Comparison of ENCODE assay signal across 13 mouse cellular contexts in the genomic region with DNA sequence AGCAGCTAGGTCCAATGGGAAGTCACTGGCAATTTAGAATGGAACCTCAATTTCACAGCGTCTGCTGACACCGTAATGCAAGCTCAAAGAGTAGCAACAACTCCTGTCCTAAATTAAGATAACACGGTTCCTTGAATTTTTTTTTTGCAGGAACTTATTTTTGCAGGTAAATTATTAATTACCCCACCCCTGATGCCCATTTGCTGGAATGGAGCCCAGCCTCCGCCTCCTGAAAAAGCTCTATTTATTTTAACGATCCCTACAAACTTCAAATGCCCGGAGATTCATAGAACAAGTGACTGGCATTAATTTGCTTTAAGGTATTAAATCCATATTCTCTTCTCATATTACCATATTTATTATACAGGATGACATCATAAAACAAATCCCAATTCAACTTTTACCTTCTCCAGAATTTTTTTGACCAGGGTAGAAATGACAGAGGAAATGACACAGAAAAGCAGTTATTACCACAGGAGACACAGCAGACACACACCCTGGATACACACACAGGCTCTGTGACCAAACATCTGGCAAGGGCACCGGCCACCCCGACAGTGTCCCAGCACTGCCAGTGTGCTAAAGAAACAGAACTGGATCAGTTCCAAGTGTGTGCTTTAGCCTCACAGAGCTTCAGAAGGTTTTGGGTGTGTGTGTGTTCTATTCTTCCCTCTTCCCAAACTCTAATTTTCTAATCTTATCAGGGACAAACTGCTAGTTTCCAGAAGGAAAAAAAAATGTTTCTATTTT. TPM values are rescaled to one million over a fixed set of nuclear protein-coding genes. Genes with fewer than 3 reads are reported as not detected.
DNase-seq lines count a peak whose midpoint lies in the region; ATAC-seq lines count a peak whose summit lies in the region.
"Had no signal": no experiment of that assay in that cellular context is flagged by ENCODE, and none has a peak within 500 bp of the region (broad histone marks: within the 10 kb centered on the region; RNA-seq: fewer than 3 reads in every experiment).

No protein-coding gene starts in this region.

- peak overlapping the region; percentile 13; the same call in 1 of the 2 replicates for H3K4me2 ChIP-seq in liver, embryonic 15.5 days
- H3K4me2 ChIP-seq in liver, embryonic 11.5 days, result no peak overlapping the region
- H3K4me2 ChIP-seq in kidney, embryonic 15.5 days, result peak overlapping the region; percentile 10; the same call in 1 of the 2 replicates
- H3K4me2 ChIP-seq: heart, embryonic 12.5 days had no signal

- H3K36me3 ChIP-seq in liver, embryonic 15.5 days (replicated peaks), result peaks cover 29% of the 10 kb centered on the region
- H3K36me3 ChIP-seq in liver, embryonic 11.5 days (ENCODE audit: control insufficient read depth, insufficient read depth, low read length), result peaks cover 6% of the 10 kb centered on the region; the same call in 1 of the 2 replicates
- peaks cover 29% of the 10 kb centered on the region for H3K36me3 ChIP-seq in kidney, embryonic 15.5 days

- H3K9ac ChIP-seq in liver, embryonic 15.5 days, result no peak overlapping the region
- no peak overlapping the region for H3K9ac ChIP-seq in liver, embryonic 11.5 days (ENCODE audit: low read depth, low read length)
- no peak overlapping the region for H3K9ac ChIP-seq in kidney, embryonic 15.5 days
- H3K9ac ChIP-seq: heart, embryonic 12.5 days had no signal

- DNase-seq in adrenal gland, postnatal 10 days, result peak; percentile 45
- DNase-seq in adrenal gland, adult 2 months, result no peak
- no peak for DNase-seq in liver, embryonic 11.5 days (ENCODE audit: low spot score)
- no peak for DNase-seq in frontal cortex, postnatal 25 days (ENCODE audit: low spot score in 2 of 2)
- DNase-seq: cerebellum, postnatal 25 days; heart, postnatal 4 days; lung, adult 2 months; right cerebral cortex, postnatal 25 days had no signal

- H3K4me3 ChIP-seq in liver, embryonic 15.5 days (replicated peaks), result no peak overlapping the region
- H3K4me3 ChIP-seq in liver, embryonic 11.5 days (ENCODE audit: low read depth, low read length), result no peak overlapping the region
- H3K4me3 ChIP-seq in kidney, embryonic 15.5 days (replicated peaks), result no peak overlapping the region
- H3K4me3 ChIP-seq: heart, embryonic 12.5 days had no signal

- H3K27ac ChIP-seq in liver, embryonic 15.5 days (replicated peaks), result peak overlapping the region; percentile 67
- H3K27ac ChIP-seq in liver, embryonic 11.5 days (ENCODE audit: low read depth, low read length), result no peak overlapping the region
- H3K27ac ChIP-seq in kidney, embryonic 15.5 days, result no peak overlapping the region

- H3K27me3 ChIP-seq in liver, embryonic 15.5 days, result no peaks in the 10 kb centered on the region
- H3K27me3 ChIP-seq in liver, embryonic 11.5 days (replicated peaks; ENCODE audit: control insufficient read depth, insufficient read depth, low read length), result no peaks in the 10 kb centered on the region
- no peaks in the 10 kb centered on the region for H3K27me3 ChIP-seq in kidney, embryonic 15.5 days
- H3K27me3 ChIP-seq: heart, embryonic 12.5 days had no signal

- 65% methylated on average over 8 of the region's 8 CpGs for WGBS in liver, embryonic 15.5 days (ENCODE audit: insufficient replicate concordance)
- WGBS in liver, embryonic 11.5 days, result 82% methylated on average over 8 of the region's 8 CpGs
- WGBS in kidney, embryonic 15.5 days, result 59% methylated on average over 8 of the region's 8 CpGs

- ATAC-seq in liver, embryonic 15.5 days (ENCODE audit: insufficient read depth), result peak; percentile 42; the same call in 1 of the 2 replicates
- no peak for ATAC-seq in liver, embryonic 11.5 days (replicated peaks; ENCODE audit: low FRiP score)
- no peak for ATAC-seq in kidney, embryonic 15.5 days (replicated peaks; ENCODE audit: low FRiP score)
- ATAC-seq in megakaryocyte-erythroid progenitor cell, adult 5-6 weeks (replicated peaks; ENCODE audit: low FRiP score, low TSS enrichment, poor library complexity, severe bottlenecking), result peak; percentile 66
- ATAC-seq in CD4-positive, CD25-positive, alpha-beta regulatory T cell, adult 4 months, result no peak

- H3K9me3 ChIP-seq in liver, embryonic 15.5 days (replicated peaks), result no peaks in the 10 kb centered on the region
- no peaks in the 10 kb centered on the region for H3K9me3 ChIP-seq in liver, embryonic 11.5 days (ENCODE audit: control insufficient read depth, low read length)
- H3K9me3 ChIP-seq in kidney, embryonic 15.5 days (replicated peaks), result no peaks in the 10 kb centered on the region
- H3K9me3 ChIP-seq: heart, embryonic 12.5 days had no signal

- peaks cover 45% of the 10 kb centered on the region for H3K4me1 ChIP-seq in liver, embryonic 15.5 days (replicated peaks)
- peaks cover 16% of the 10 kb centered on the region for H3K4me1 ChIP-seq in liver, embryonic 11.5 days (replicated peaks; ENCODE audit: control insufficient read depth, insufficient read depth, low read length)
- H3K4me1 ChIP-seq in kidney, embryonic 15.5 days, result peaks cover 47% of the 10 kb centered on the region

RNA-seq across cellular contexts. Expression of gene Cisd1, which starts 6.4 kb away (rescaled TPM):
- total RNA-seq in adrenal gland, postnatal 10 days (2021), result 100 to 1,000 TPM; 157 to 163 TPM
- total RNA-seq in adrenal gland, adult 2 months (2021), result 100 to 1,000 TPM in 1 of 2 experiments, 10 to 100 TPM in 1; 86.9 to 105 TPM
- polyA plus RNA-seq in adrenal gland, adult 2 months (2012; rRNA removed), result 155 and 161 TPM in 2 replicates
- 60.6 and 66.3 TPM in 2 replicates for polyA plus RNA-seq in liver, embryonic 15.5 days (2015; fragmentation: Nextera tagmentation; extraction: Ambion mirVana)
- polyA plus RNA-seq in liver, embryonic 11.5 days (2014; fragmentation: Nextera tagmentation; extraction: Ambion mirVana), result 129 TPM in 2 replicates
- 131 and 136 TPM in 2 replicates for polyA plus RNA-seq in kidney, embryonic 15.5 days (2015; fragmentation: Nextera tagmentation; extraction: Ambion mirVana)
- total RNA-seq in megakaryocyte-erythroid progenitor cell, adult 5-6 weeks (2014; fragmentation: Nextera tagmentation), result 65.6 and 69.4 TPM in 2 replicates
- 19.8 and 20.6 TPM in 2 replicates for total RNA-seq in megakaryocyte-erythroid progenitor cell, adult 5-6 weeks (2017)
- polyA plus RNA-seq in CD4-positive, CD25-positive, alpha-beta regulatory T cell, adult 4 months (2017; shearing (Covaris generic)), result 10 to 100 TPM; 30.9 to 33.7 TPM

RNA-seq across cellular contexts. Expression of gene Ipmk, which starts 9.2 kb away (rescaled TPM):
- total RNA-seq in adrenal gland, postnatal 10 days (2021), result 10 to 100 TPM; 17.5 to 20.5 TPM
- 10 to 100 TPM; 13.8 to 17.6 TPM for total RNA-seq in adrenal gland, adult 2 months (2021)
- 3.7 and 4.0 TPM in 2 replicates for polyA plus RNA-seq in adrenal gland, adult 2 months (2012; rRNA removed)
- polyA plus RNA-seq in liver, embryonic 15.5 days (2015; fragmentation: Nextera tagmentation; extraction: Ambion mirVana), result 8.3 and 9.1 TPM in 2 replicates
- 18.2 and 21.0 TPM in 2 replicates for polyA plus RNA-seq in liver, embryonic 11.5 days (2014; fragmentation: Nextera tagmentation; extraction: Ambion mirVana)
- polyA plus RNA-seq in kidney, embryonic 15.5 days (2015; fragmentation: Nextera tagmentation; extraction: Ambion mirVana), result 14.3 and 18.6 TPM in 2 replicates
- total RNA-seq in megakaryocyte-erythroid progenitor cell, adult 5-6 weeks (2014; fragmentation: Nextera tagmentation), result 26.2 and 37.2 TPM in 2 replicates
- total RNA-seq in megakaryocyte-erythroid progenitor cell, adult 5-6 weeks (2017), result 42.3 and 49.0 TPM in 2 replicates
- polyA plus RNA-seq in CD4-positive, CD25-positive, alpha-beta regulatory T cell, adult 4 months (2017; shearing (Covaris generic)), result 1 to 10 TPM; 2.9 to 4.1 TPM

RNA-seq across cellular contexts. Expression of gene Ube2d1, which starts 53.3 kb away (rescaled TPM):
- 10 to 100 TPM; 18.9 to 27.0 TPM for total RNA-seq in adrenal gland, postnatal 10 days (2021)
- total RNA-seq in adrenal gland, adult 2 months (2021), result 10 to 100 TPM; 19.3 to 21.5 TPM
- polyA plus RNA-seq in adrenal gland, adult 2 months (2012; rRNA removed), result 14.4 and 20.5 TPM in 2 replicates
- polyA plus RNA-seq in liver, embryonic 15.5 days (2015; fragmentation: Nextera tagmentation; extraction: Ambion mirVana), result 6.6 and 6.7 TPM in 2 replicates
- 34.7 and 41.6 TPM in 2 replicates for polyA plus RNA-seq in liver, embryonic 11.5 days (2014; fragmentation: Nextera tagmentation; extraction: Ambion mirVana)
- polyA plus RNA-seq in kidney, embryonic 15.5 days (2015; fragmentation: Nextera tagmentation; extraction: Ambion mirVana), result 60.5 and 62.8 TPM in 2 replicates
- total RNA-seq in megakaryocyte-erythroid progenitor cell, adult 5-6 weeks (2014; fragmentation: Nextera tagmentation), result 21.4 and 24.8 TPM in 2 replicates
- total RNA-seq in megakaryocyte-erythroid progenitor cell, adult 5-6 weeks (2017), result 7.8 and 12.4 TPM in 2 replicates
- 10 to 100 TPM; 16.6 to 22.2 TPM for polyA plus RNA-seq in CD4-positive, CD25-positive, alpha-beta regulatory T cell, adult 4 months (2017; shearing (Covaris generic))

Comparison
In these comparisons a context has a peak if more than half of its experiments do, and no peak if none do; other contexts are left out.
1. ATAC-seq: peak in liver, embryonic 15.5 days (single experiment) and megakaryocyte-erythroid progenitor cell, adult 5-6 weeks (single experiment); none in liver, embryonic 11.5 days (single experiment), kidney, embryonic 15.5 days (single experiment) and CD4-positive, CD25-positive, alpha-beta regulatory T cell, adult 4 months (single experiment).